Mouse (Mus musculus): ENCODE measurements at regions not wholly inside any gene's neighbourhood (a gene's known extent, or its start where the extent isn't known, plus 50 kb on each side); places are given as distances from the start of the nearest gene placed in this dataset.

DNA sequence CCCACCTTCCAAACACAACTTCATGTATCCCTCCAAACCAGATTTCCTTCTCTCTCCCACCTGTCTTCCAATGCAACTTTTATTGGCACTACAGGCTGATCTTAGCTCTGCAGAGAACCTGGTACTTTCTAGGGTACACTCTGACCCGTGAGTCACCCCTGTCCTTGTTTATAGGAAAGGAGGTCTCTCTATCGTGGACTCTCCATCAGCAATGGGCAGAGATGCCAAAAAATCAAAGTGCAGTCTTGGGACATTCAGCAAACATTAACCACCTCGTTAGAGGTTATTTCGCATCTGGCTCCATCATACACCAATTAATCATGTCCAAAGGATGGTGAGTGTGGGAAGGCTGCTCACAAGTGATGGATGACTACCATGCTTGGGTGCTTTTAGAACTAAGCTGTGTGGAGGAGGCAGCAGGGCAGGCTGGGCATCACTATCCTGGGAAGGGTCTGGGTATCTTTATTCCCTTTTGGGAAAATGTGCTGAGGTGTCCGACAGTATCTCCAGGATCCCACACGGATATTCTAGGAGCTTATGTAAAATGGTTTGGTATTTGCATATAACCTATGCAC lies 214.0 kb upstream of the Dynlrb2 start:
- DNase-seq (ENCODE audit: low spot score) (no peak), ATAC-seq (ENCODE audit: insufficient read depth, low read depth) (no peak)
- H3K4me2 ChIP-seq (ENCODE audit: low read depth, low read length) = no peak overlapping the region
- H3K27me3 ChIP-seq (ENCODE audit: control insufficient read depth, insufficient read depth, low read length) = no peaks in the 10 kb centered on the region
- no peaks in the 10 kb centered on the region for H3K4me1 ChIP-seq (ENCODE audit: control insufficient read depth, insufficient read depth)
- no peak overlapping the region for H3K4me3 ChIP-seq (ENCODE audit: low read depth, low read length)
- no peak overlapping the region for H3K9ac ChIP-seq (replicated peaks; ENCODE audit: low read depth, low read length)
- TF ChIP-seq EP300 (IDR thresholded peaks at IDR 0.05; ENCODE audit: low read depth) (no peak), CTCF (IDR thresholded peaks at IDR 0.05; ENCODE audit: low read depth) (no peak)
- no peak overlapping the region for H3K27ac ChIP-seq (ENCODE audit: low read depth)
- 81% methylated on average over 6 of the region's 6 CpGs for WGBS
- no peaks in the 10 kb centered on the region for H3K9me3 ChIP-seq (replicated peaks; ENCODE audit: control insufficient read depth, low read length)
- H3K36me3 ChIP-seq (replicated peaks; ENCODE audit: control insufficient read depth, insufficient read depth, low read length) = no peaks in the 10 kb centered on the region

DNA sequence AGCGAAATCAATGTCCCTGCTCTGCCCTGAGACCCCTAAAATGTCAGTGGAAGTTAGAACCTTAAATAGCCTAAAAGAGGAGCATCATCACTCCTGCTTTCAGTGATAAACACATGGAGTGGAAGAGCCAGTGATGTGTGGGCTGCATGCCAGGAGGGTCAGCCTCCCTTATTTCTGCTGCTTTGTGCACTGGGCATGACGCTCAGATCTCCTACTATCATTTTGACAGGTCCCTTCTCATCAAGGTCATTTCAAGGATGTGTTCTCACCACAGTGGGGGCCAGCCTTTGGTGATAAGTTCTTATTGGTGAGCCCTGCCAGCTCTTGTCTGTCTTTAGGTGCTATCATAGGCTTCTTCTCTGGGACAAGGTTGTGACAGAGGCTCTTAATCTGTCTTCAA lies 215.5 kb upstream of the Dynlrb2 start:
- Histone ChIP-seq H3K4me3 (ENCODE audit: low read depth, low read length) (no peak overlapping the region), H3K27me3 (ENCODE audit: control insufficient read depth, insufficient read depth, low read length) (no peaks in the 10 kb centered on the region), H3K9ac (replicated peaks; ENCODE audit: low read depth, low read length) (no peak overlapping the region), H3K4me2 (ENCODE audit: low read depth, low read length) (no peak overlapping the region), H3K9me3 (replicated peaks; ENCODE audit: control insufficient read depth, low read length) (no peaks in the 10 kb centered on the region), H3K27ac (ENCODE audit: low read depth) (no peak overlapping the region), H3K36me3 (replicated peaks; ENCODE audit: control insufficient read depth, insufficient read depth, low read length) (no peaks in the 10 kb centered on the region), H3K4me1 (ENCODE audit: control insufficient read depth, insufficient read depth) (no peaks in the 10 kb centered on the region)
- TF ChIP-seq CTCF (IDR thresholded peaks at IDR 0.05; ENCODE audit: low read depth) (no peak), EP300 (IDR thresholded peaks at IDR 0.05; ENCODE audit: low read depth) (no peak)
- ATAC-seq (ENCODE audit: insufficient read depth, low read depth) (no peak), DNase-seq (ENCODE audit: low spot score) (no peak)
- 25% methylated on average over 2 of the region's 2 CpGs for WGBS

DNA sequence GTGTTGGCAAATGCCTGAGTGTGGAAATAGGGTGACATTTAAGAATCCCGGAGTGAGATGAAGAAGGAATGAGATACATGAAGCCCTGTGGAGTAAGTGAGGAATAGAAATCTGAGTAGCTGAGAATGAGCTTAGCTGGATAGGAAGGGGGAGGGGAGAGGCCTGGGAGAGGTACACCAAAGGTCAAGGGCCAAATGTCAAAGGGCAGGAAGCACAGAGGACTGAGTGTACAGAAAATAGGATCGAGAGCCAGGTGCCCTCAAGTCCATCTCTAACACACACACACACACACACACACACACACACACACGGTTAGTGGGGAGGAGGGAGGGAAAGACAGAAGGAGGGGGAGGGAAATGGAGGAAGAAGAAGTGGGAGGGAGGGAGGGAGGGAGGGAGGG lies 220.8 kb upstream of the Dynlrb2 start:
- Histone ChIP-seq H3K27ac (ENCODE audit: low read depth) (no peak overlapping the region), H3K4me1 (ENCODE audit: control insufficient read depth, insufficient read depth) (no peaks in the 10 kb centered on the region), H3K36me3 (replicated peaks; ENCODE audit: control insufficient read depth, insufficient read depth, low read length) (no peaks in the 10 kb centered on the region), H3K4me2 (ENCODE audit: low read depth, low read length) (no peak overlapping the region), H3K9ac (replicated peaks; ENCODE audit: low read depth, low read length) (no peak overlapping the region), H3K27me3 (ENCODE audit: control insufficient read depth, insufficient read depth, low read length) (no peaks in the 10 kb centered on the region), H3K9me3 (replicated peaks; ENCODE audit: control insufficient read depth, low read length) (no peaks in the 10 kb centered on the region), H3K4me3 (ENCODE audit: low read depth, low read length) (no peak overlapping the region)
- ATAC-seq (ENCODE audit: insufficient read depth, low read depth) (no peak), DNase-seq (ENCODE audit: low spot score) (no peak)
- TF ChIP-seq CTCF (IDR thresholded peaks at IDR 0.05; ENCODE audit: low read depth) (no peak), EP300 (IDR thresholded peaks at IDR 0.05; ENCODE audit: low read depth) (no peak)
- whole genome bisulfite sequencing = 49% methylated on average over 2 of the region's 3 CpGs

DNA sequence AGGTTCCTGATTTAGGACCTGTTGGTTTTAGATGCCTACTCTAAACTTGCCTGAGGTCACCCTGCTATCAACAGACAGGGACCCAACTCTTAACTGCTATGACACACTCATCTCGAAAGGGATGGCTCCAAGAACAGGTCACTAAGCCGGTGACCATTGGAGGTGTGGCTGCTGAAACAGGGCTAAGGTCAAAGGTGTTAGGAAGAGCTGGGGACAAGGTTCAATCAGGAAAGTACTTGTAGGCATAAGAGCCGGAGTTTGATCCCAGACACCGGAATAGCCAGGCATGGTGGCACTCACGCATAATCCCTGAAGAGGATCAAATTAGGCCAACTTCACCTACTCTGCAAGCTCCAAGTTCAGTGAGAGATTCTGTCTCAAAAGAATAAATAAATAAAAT lies 222.4 kb upstream of the Dynlrb2 start:
- H3K27me3 ChIP-seq (ENCODE audit: control insufficient read depth, insufficient read depth, low read length) = no peaks in the 10 kb centered on the region
- H3K4me2 ChIP-seq (ENCODE audit: low read depth, low read length) = no peak overlapping the region
- DNase-seq (ENCODE audit: low spot score) (no peak), ATAC-seq (ENCODE audit: insufficient read depth, low read depth) (no peak)
- H3K9me3 ChIP-seq (replicated peaks; ENCODE audit: control insufficient read depth, low read length) = no peaks in the 10 kb centered on the region
- WGBS = 81% methylated on average over 5 of the region's 5 CpGs
- H3K36me3 ChIP-seq (replicated peaks; ENCODE audit: control insufficient read depth, insufficient read depth, low read length) = no peaks in the 10 kb centered on the region
- no peak overlapping the region for H3K4me3 ChIP-seq (ENCODE audit: low read depth, low read length)
- H3K27ac ChIP-seq (ENCODE audit: low read depth) = no peak overlapping the region
- H3K9ac ChIP-seq (replicated peaks; ENCODE audit: low read depth, low read length) = no peak overlapping the region
- H3K4me1 ChIP-seq (ENCODE audit: control insufficient read depth, insufficient read depth) = no peaks in the 10 kb centered on the region
- TF ChIP-seq EP300 (IDR thresholded peaks at IDR 0.05; ENCODE audit: low read depth) (no peak), CTCF (IDR thresholded peaks at IDR 0.05; ENCODE audit: low read depth) (no peak)

DNA sequence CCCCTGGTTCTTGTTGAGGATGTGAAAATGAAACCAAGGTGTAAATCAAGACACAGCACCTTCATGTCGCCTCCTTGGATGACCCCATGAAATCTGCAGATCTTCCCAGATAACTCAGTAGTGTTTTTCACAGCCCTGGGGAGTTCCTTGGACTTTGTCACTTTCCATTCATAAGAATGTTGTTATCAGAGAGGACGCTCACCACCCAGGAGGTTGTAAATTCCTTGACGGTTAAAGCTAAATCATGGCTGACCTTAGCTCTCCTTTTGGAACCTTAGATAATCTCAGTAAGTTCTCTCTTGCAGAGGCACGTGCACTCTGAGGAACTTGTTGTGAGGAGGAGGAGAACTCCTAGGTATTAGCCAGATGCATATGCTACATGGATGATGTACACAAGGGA lies 229.8 kb upstream of the Dynlrb2 start:
- H3K4me2 ChIP-seq (ENCODE audit: low read depth, low read length) = no peak overlapping the region
- H3K9me3 ChIP-seq (replicated peaks; ENCODE audit: control insufficient read depth, low read length) = no peaks in the 10 kb centered on the region
- H3K27ac ChIP-seq (ENCODE audit: low read depth) = no peak overlapping the region
- H3K27me3 ChIP-seq (ENCODE audit: control insufficient read depth, insufficient read depth, low read length) = no peaks in the 10 kb centered on the region
- TF ChIP-seq EP300 (IDR thresholded peaks at IDR 0.05; ENCODE audit: low read depth) = no peak
- TF ChIP-seq CTCF (IDR thresholded peaks at IDR 0.05; ENCODE audit: low read depth) = no peak
- WGBS = 45% methylated on average over 4 of the region's 4 CpGs
- ATAC-seq (ENCODE audit: insufficient read depth, low read depth) (no peak), DNase-seq (ENCODE audit: low spot score) (no peak)
- H3K36me3 ChIP-seq (replicated peaks; ENCODE audit: control insufficient read depth, insufficient read depth, low read length) = no peaks in the 10 kb centered on the region
- H3K4me3 ChIP-seq (ENCODE audit: low read depth, low read length) = no peak overlapping the region
- H3K9ac ChIP-seq (replicated peaks; ENCODE audit: low read depth, low read length) = no peak overlapping the region
- H3K4me1 ChIP-seq (ENCODE audit: control insufficient read depth, insufficient read depth) = no peaks in the 10 kb centered on the region

DNA sequence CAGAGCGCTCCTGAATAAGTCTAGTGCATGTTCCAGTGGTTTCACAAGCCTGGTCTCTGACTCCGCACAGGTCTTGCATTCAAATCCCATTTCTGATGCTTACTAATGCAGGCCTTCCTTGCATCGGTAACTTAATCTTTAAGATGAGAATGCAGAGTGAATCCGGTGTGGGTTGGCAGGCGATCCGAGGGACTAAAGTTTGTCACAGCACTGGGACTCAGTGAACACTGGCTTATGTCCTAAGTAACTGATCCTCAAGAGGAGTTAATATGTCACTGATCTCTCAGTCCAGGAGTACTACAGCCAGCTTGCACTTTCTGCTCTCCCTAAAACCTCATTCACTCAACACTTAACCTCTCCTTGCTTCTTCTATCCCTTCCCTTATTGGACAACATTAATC lies 233.5 kb upstream of the Dynlrb2 start:
- H3K9ac ChIP-seq (replicated peaks; ENCODE audit: low read depth, low read length) = no peak overlapping the region
- H3K4me2 ChIP-seq (ENCODE audit: low read depth, low read length) = no peak overlapping the region
- H3K9me3 ChIP-seq (replicated peaks; ENCODE audit: control insufficient read depth, low read length) = no peaks in the 10 kb centered on the region
- WGBS = 90% methylated on average over 6 of the region's 6 CpGs
- H3K27me3 ChIP-seq (ENCODE audit: control insufficient read depth, insufficient read depth, low read length) = no peaks in the 10 kb centered on the region
- H3K4me3 ChIP-seq (ENCODE audit: low read depth, low read length) = no peak overlapping the region
- H3K36me3 ChIP-seq (replicated peaks; ENCODE audit: control insufficient read depth, insufficient read depth, low read length) = no peaks in the 10 kb centered on the region
- H3K4me1 ChIP-seq (ENCODE audit: control insufficient read depth, insufficient read depth) = no peaks in the 10 kb centered on the region
- no peak for ATAC-seq (ENCODE audit: insufficient read depth, low read depth)
- TF ChIP-seq EP300 (IDR thresholded peaks at IDR 0.05; ENCODE audit: low read depth) (no peak), CTCF (IDR thresholded peaks at IDR 0.05; ENCODE audit: low read depth) (no peak)
- no peak for DNase-seq (ENCODE audit: low spot score)
- no peak overlapping the region for H3K27ac ChIP-seq (ENCODE audit: low read depth)
